Mouse (Mus musculus) myocyte (in vitro differentiated cells): ENCODE data around the gene Gm20716.

ENCODE experiments used
- CEBPB ChIP-seq: IDR thresholded peaks from 2 replicates; pipeline ENCODE4 v1.6.1; 2011; ENCODE audit warnings: mild to moderate bottlenecking, moderate library complexity; ENCODE audit not compliant: poor library complexity, insufficient read depth, severe bottlenecking
- E2F4 ChIP-seq: IDR thresholded peaks from one replicate; pipeline ENCODE4 v1.6.1; 2011; ENCODE audit warnings: mild to moderate bottlenecking, control low read depth, moderate library complexity; ENCODE audit not compliant: insufficient read depth
- MAX ChIP-seq: IDR thresholded peaks from one replicate; pipeline ENCODE4 v1.6.1; 2011; ENCODE audit warnings: low read depth, mild to moderate bottlenecking, control low read depth
- MYOG ChIP-seq, 3 experiments: IDR thresholded peaks; one replicate each; pipeline ENCODE4 v1.6.1; 2011; ENCODE audit warnings: control low read depth in 2 of 3, low read depth in 2 of 3, mild to moderate bottlenecking in 2 of 3; ENCODE audit not compliant: insufficient read length in 2 of 3, control insufficient read depth in 1 of 3, insufficient read depth in 1 of 3
- POLR2A ChIP-seq: IDR thresholded peaks from one replicate; pipeline ENCODE4 v1.6.1; 2011; ENCODE audit warnings: low read depth, mild to moderate bottlenecking, control low read depth, moderate library complexity; ENCODE audit not compliant: insufficient read length
- POLR2AphosphoS2 ChIP-seq: IDR thresholded peaks from one replicate; pipeline ENCODE4 v1.6.1; 2011; ENCODE audit warnings: low read depth, control low read depth; ENCODE audit not compliant: insufficient read length
- SRF ChIP-seq: IDR thresholded peaks from one replicate; pipeline ENCODE4 v1.6.1; 2011; ENCODE audit warnings: low read depth; ENCODE audit not compliant: control insufficient read depth, insufficient read length
- TCF12 ChIP-seq: IDR thresholded peaks from one replicate; pipeline ENCODE4 v1.6.1; 2011; ENCODE audit warnings: mild to moderate bottlenecking, control low read depth; ENCODE audit not compliant: poor library complexity, insufficient read depth, severe bottlenecking
- USF1 ChIP-seq: IDR thresholded peaks from one replicate; pipeline ENCODE4 v1.6.1; 2011; ENCODE audit warnings: low read depth, mild to moderate bottlenecking, control low read depth, moderate library complexity

DNA sequence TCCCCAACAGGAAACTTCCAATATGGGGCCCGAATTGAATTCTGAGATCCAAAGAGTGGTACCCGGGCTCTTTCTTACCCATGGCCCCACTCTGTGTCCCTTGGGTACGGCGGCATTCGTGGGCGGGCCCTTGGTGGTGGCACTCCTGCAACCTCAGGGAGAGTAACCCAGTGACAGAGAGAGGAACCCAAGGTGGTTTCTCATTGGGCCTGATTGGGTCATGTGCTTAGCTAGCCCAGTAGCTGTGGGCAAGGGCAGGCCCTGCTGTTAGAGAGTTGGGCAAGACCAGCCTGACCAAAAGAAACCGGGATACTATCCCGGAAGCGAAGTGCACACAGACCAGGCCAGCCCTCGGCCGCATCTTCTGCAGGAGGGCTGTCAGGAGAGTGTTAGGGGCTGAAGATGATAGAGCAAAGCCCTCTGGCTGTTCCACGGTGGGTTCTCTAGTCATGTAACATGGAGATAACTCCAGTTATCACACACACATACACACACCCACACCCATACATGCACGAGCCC is 59.9 kb downstream of the Gm20716 start:
- no peak for TF ChIP-seq SRF
- TF ChIP-seq USF1 = no peak
- no peak for TF ChIP-seq POLR2AphosphoS2
- no peak for TF ChIP-seq TCF12
- no peak for TF ChIP-seq MAX
- TF ChIP-seq POLR2A = no peak
- TF ChIP-seq MYOG (IDR thresholded peaks at IDR 0.05; ENCODE audit: control insufficient read depth in 1 of 3, insufficient read depth in 1 of 3, insufficient read length in 2 of 3, low read depth in 2 of 3) = no peak
- TF ChIP-seq E2F4 = no peak
- no peak for TF ChIP-seq CEBPB
